Comparison of ENCODE assay signal across 30 mouse cellular contexts in genomic region chr11:35372410-35372809, GRCm38 (mm10).
A peak's percentile ranks its signal among the peaks of the same experiment; 100 is the strongest.
DNase-seq lines count a peak whose midpoint lies in the region; ATAC-seq and TF ChIP-seq lines count a peak whose summit lies in the region.
"Had no signal": no experiment of that assay in that cellular context is flagged by ENCODE, and none has a peak within 500 bp of the region (broad histone marks: within the 10 kb centered on the region; RNA-seq: fewer than 3 reads in every experiment).

No protein-coding gene starts in this region.

- in situ Hi-C loops in ES-E14 (cut with MboI; ENCODE audit: low sequenced_read_pairs in 2 of 2, unreplicated experiment in 2 of 2), result no loop called here

- no peak for DNase-seq in hindbrain, postnatal 0 days (ENCODE audit: low spot score)
- no peak for DNase-seq in lung, embryonic 14.5 days
- DNase-seq in lung, postnatal 14 days, result no peak
- no peak for DNase-seq in ES-E14 (ENCODE audit: low read depth, low spot score)
- DNase-seq in ZHBTc4 (ENCODE audit: low read depth, low spot score), result peak; percentile 58
- no peak for DNase-seq in layer of hippocampus, postnatal 36 days
- DNase-seq: adrenal gland, adult 8-10 months; cerebellum, adult 2 months; cerebellum, postnatal 14 days; heart, postnatal 10 days; kidney, adult 8-10 months; kidney, postnatal 10 days; lung, postnatal 10 days; right cerebral cortex, adult 18-20 months; spleen, adult 18-20 months; thymus, adult 18-20 months; thymus, postnatal 25 days had no signal

- no peak overlapping the region for H3K4me3 ChIP-seq in hindbrain, postnatal 0 days (ENCODE audit: low read length)
- H3K4me3 ChIP-seq in hindbrain, embryonic 16.5 days (ENCODE audit: low read length), result no peak overlapping the region
- no peak overlapping the region for H3K4me3 ChIP-seq in lung, embryonic 14.5 days (ENCODE audit: low read depth, low read length)
- H3K4me3 ChIP-seq in ES-E14 (ENCODE audit: insufficient read depth in 1 of 2, low read depth in 1 of 2, low read length in 2 of 2, poor library complexity in 1 of 2, severe bottlenecking in 1 of 2), result no peak overlapping the region
- H3K4me3 ChIP-seq: embryonic facial prominence, embryonic 10.5 days; embryonic facial prominence, embryonic 15.5 days; forebrain, embryonic 12.5 days; heart, embryonic 13.5 days; hindbrain, embryonic 10.5 days; hindbrain, embryonic 15.5 days; intestine, embryonic 15.5 days; liver, embryonic 15.5 days; midbrain, embryonic 15.5 days had no signal

- H3K9ac ChIP-seq in hindbrain, postnatal 0 days (replicated peaks; ENCODE audit: low read length), result no peak overlapping the region
- no peak overlapping the region for H3K9ac ChIP-seq in hindbrain, embryonic 16.5 days (ENCODE audit: low read depth, low read length)
- no peak overlapping the region for H3K9ac ChIP-seq in lung, embryonic 14.5 days
- H3K9ac ChIP-seq in ES-E14 (ENCODE audit: insufficient read depth, low read depth, low read length, poor library complexity, severe bottlenecking), result no peak overlapping the region
- H3K9ac ChIP-seq: embryonic facial prominence, embryonic 15.5 days; forebrain, embryonic 12.5 days; heart, embryonic 13.5 days; hindbrain, embryonic 15.5 days; intestine, embryonic 15.5 days; liver, embryonic 15.5 days; midbrain, embryonic 15.5 days had no signal

- H3K36me3 ChIP-seq in hindbrain, postnatal 0 days (ENCODE audit: insufficient read depth, low read length), result no peaks in the 10 kb centered on the region
- H3K36me3 ChIP-seq in hindbrain, embryonic 16.5 days (ENCODE audit: control insufficient read depth, insufficient read depth, low read length), result no peaks in the 10 kb centered on the region
- H3K36me3 ChIP-seq in lung, embryonic 14.5 days (ENCODE audit: insufficient read depth), result no peaks in the 10 kb centered on the region
- H3K36me3 ChIP-seq in ES-E14 (ENCODE audit: control insufficient read depth, insufficient read depth, low read length, poor library complexity, severe bottlenecking), result no peaks in the 10 kb centered on the region
- H3K36me3 ChIP-seq: embryonic facial prominence, embryonic 10.5 days; embryonic facial prominence, embryonic 15.5 days; forebrain, embryonic 12.5 days; G1E; hindbrain, embryonic 10.5 days; hindbrain, embryonic 15.5 days; intestine, embryonic 15.5 days; liver, embryonic 15.5 days; midbrain, embryonic 15.5 days had no signal

- no peak for ATAC-seq in hindbrain, postnatal 0 days
- ATAC-seq in hindbrain, embryonic 16.5 days, result no peak
- no peak for ATAC-seq in lung, embryonic 14.5 days (ENCODE audit: insufficient read depth)
- ATAC-seq: activated CD4-positive, CD25-positive, alpha-beta regulatory T cell, adult 4 months; CD4-positive, CD25-positive, alpha-beta regulatory T cell, adult 4 months; intestine, embryonic 15.5 days; midbrain, embryonic 15.5 days had no signal

- 96% methylated on average over 3 of the region's 3 CpGs for WGBS in hindbrain, postnatal 0 days
- WGBS in hindbrain, embryonic 16.5 days, result 96% methylated on average over 3 of the region's 3 CpGs
- WGBS in lung, embryonic 14.5 days, result 91% methylated on average over 3 of the region's 3 CpGs

- H3K9me3 ChIP-seq in hindbrain, postnatal 0 days (ENCODE audit: low read length), result 0 out of 2 replicates have a peak, but pooled peaks cover 4% of the 10 kb centered on the region
- no peaks in the 10 kb centered on the region; the same call in 1 of the 2 replicates for H3K9me3 ChIP-seq in hindbrain, embryonic 16.5 days (ENCODE audit: control insufficient read depth, low read length)
- no peaks in the 10 kb centered on the region for H3K9me3 ChIP-seq in lung, embryonic 14.5 days (ENCODE audit: low read depth, low read length)
- H3K9me3 ChIP-seq in ES-E14 (ENCODE audit: control insufficient read depth, insufficient read depth, low read depth, low read length), result no peaks in the 10 kb centered on the region
- H3K9me3 ChIP-seq: hindbrain, embryonic 15.5 days; intestine, embryonic 15.5 days; liver, embryonic 15.5 days had no signal

- no peak overlapping the region for H3K27ac ChIP-seq in hindbrain, postnatal 0 days
- no peak overlapping the region for H3K27ac ChIP-seq in hindbrain, embryonic 16.5 days (ENCODE audit: low read depth, low read length)
- H3K27ac ChIP-seq in lung, embryonic 14.5 days (ENCODE audit: low read depth), result no peak overlapping the region
- H3K27ac ChIP-seq in ES-E14 (ENCODE audit: insufficient read depth, low read depth, low read length, poor library complexity, severe bottlenecking), result no peak overlapping the region
- H3K27ac ChIP-seq: embryonic facial prominence, embryonic 10.5 days; embryonic facial prominence, embryonic 15.5 days; forebrain, embryonic 12.5 days; heart, embryonic 13.5 days; hindbrain, embryonic 10.5 days; hindbrain, embryonic 15.5 days; intestine, embryonic 15.5 days; liver, embryonic 15.5 days; midbrain, embryonic 15.5 days had no signal

- 0 out of 2 replicates have a peak, but pooled peaks cover 3% of the 10 kb centered on the region for H3K4me1 ChIP-seq in hindbrain, postnatal 0 days (ENCODE audit: insufficient read depth, low read length)
- H3K4me1 ChIP-seq in hindbrain, embryonic 16.5 days (ENCODE audit: control insufficient read depth, insufficient read depth, low read depth, low read length), result no peaks in the 10 kb centered on the region
- H3K4me1 ChIP-seq in lung, embryonic 14.5 days (ENCODE audit: insufficient read depth), result peaks cover 11% of the 10 kb centered on the region
- H3K4me1 ChIP-seq in ES-E14 (ENCODE audit: control insufficient read depth in 2 of 2, insufficient read depth in 2 of 2, low read length in 2 of 2, poor library complexity in 1 of 2), result peaks cover 9 to 16% of the 10 kb centered on the region in 2 experiments; a peak in 2 of 4 replicates
- H3K4me1 ChIP-seq: liver, embryonic 15.5 days had no signal

- H3K27me3 ChIP-seq in hindbrain, postnatal 0 days (ENCODE audit: insufficient read depth, low read length), result no peaks in the 10 kb centered on the region
- H3K27me3 ChIP-seq in hindbrain, embryonic 16.5 days (replicated peaks; ENCODE audit: control insufficient read depth, insufficient read depth, low read length), result no peaks in the 10 kb centered on the region; the same call in none of the 2 replicates
- H3K27me3 ChIP-seq in lung, embryonic 14.5 days (ENCODE audit: insufficient read depth, low read length), result no peaks in the 10 kb centered on the region
- H3K27me3 ChIP-seq: embryonic facial prominence, embryonic 15.5 days; heart, embryonic 13.5 days; intestine, embryonic 15.5 days; liver, embryonic 15.5 days had no signal

- peak; percentile 34 for TF ChIP-seq CTCF in hindbrain, postnatal 0 days (IDR thresholded peaks at IDR 0.05; ENCODE audit: low read depth)
- TF ChIP-seq CTCF in lung, embryonic 14.5 days (IDR thresholded peaks at IDR 0.05; ENCODE audit: low read depth), result peak; percentile 24; the same call in 1 of the 2 replicates

- H3K4me2 ChIP-seq in hindbrain, postnatal 0 days (ENCODE audit: low read depth, low read length), result no peak overlapping the region
- no peak overlapping the region for H3K4me2 ChIP-seq in hindbrain, embryonic 16.5 days (ENCODE audit: low read length)
- no peak overlapping the region for H3K4me2 ChIP-seq in lung, embryonic 14.5 days
- H3K4me2 ChIP-seq: embryonic facial prominence, embryonic 15.5 days; forebrain, embryonic 12.5 days; heart, embryonic 13.5 days; hindbrain, embryonic 15.5 days; intestine, embryonic 15.5 days; liver, embryonic 15.5 days; midbrain, embryonic 15.5 days had no signal

TF ChIP-seq in ES-E14, 5 proteins besides CTCF, POLR2A, EP300 and RAD21:
- peak; percentile 43; the same call in 1 of the 2 replicates for TF ChIP-seq ZC3H11A (IDR thresholded peaks at IDR 0.05; ENCODE audit: borderline replicate concordance, low read depth, low read length)
- no peak for TF ChIP-seq CHD2 (IDR thresholded peaks at IDR 0.05; ENCODE audit: low read depth, low read length)
- TF ChIP-seq ZNF384 (IDR thresholded peaks at IDR 0.05; ENCODE audit: low read depth, low read length), result no peak
